Mouse (Mus musculus): ENCODE measurements around the gene Hrc. TPM values are rescaled to one million over a fixed set of nuclear protein-coding genes. Genes with fewer than 3 reads are reported as not detected.

Gene Hrc
- total and polyA plus RNA-seq, 3 experiments: 0.22 TPM; not detected in 2

GRCm38 (mm10) chr7:45299752-45300151 is 35.3 kb upstream of the Hrc start:
- Histone ChIP-seq H3K9me3 (replicated peaks; ENCODE audit: insufficient read depth, low read length) (no peaks in the 10 kb centered on the region), H3K27me3 (ENCODE audit: control insufficient read depth in 1 of 2, insufficient read depth in 2 of 2, low read length in 2 of 2) (no peaks in the 10 kb centered on the region), H3K27ac (ENCODE audit: control insufficient read depth, low read depth, low read length) (no peak overlapping the region), H3K4me3 (ENCODE audit: control insufficient read depth in 1 of 2, insufficient read depth in 1 of 2, low read depth in 2 of 2, low read length in 2 of 2) (no peak overlapping the region), H3K4me1 (ENCODE audit: control insufficient read depth in 1 of 2, insufficient read depth in 2 of 2, low read length in 2 of 2) (no peaks in the 10 kb centered on the region), H3K36me3 (ENCODE audit: control insufficient read depth in 1 of 2, insufficient read depth in 2 of 2, low read length in 2 of 2) (no peaks in the 10 kb centered on the region), H3K9ac (ENCODE audit: control insufficient read depth, low read depth, low read length, poor library complexity, severe bottlenecking) (no peak overlapping the region), H3K79me2 (ENCODE audit: control insufficient read depth, insufficient read depth, low read length, poor library complexity) (no peaks in the 10 kb centered on the region)
- peak; percentile 89 for DNase-seq (ENCODE audit: low read depth, low spot score)
- no peak for TF ChIP-seq ZKSCAN1 (IDR thresholded peaks at IDR 0.05; ENCODE audit: low read depth, low read length)
- no peak for TF ChIP-seq UBTF (IDR thresholded peaks at IDR 0.05; ENCODE audit: borderline replicate concordance, insufficient read depth, low read depth, low read length)
- peak; percentile 49; the same call in 1 of the 2 replicates for TF ChIP-seq SIN3A (IDR thresholded peaks at IDR 0.05; ENCODE audit: low read length)
- no peak for TF ChIP-seq E2F4 (IDR thresholded peaks at IDR 0.05; ENCODE audit: borderline replicate concordance, low read depth, low read length)
- TF ChIP-seq GATA1 (IDR thresholded peaks at IDR 0.05; ENCODE audit: low read depth, low read length): no peak
- peak; percentile 81 for TF ChIP-seq SMC3 (IDR thresholded peaks at IDR 0.05; ENCODE audit: low read depth, low read length)
- TF ChIP-seq CTCF (IDR thresholded peaks at IDR 0.05 in 2 of 3, conservative IDR thresholded peaks at IDR 0.05 in 1 of 3; ENCODE audit: control insufficient read depth in 1 of 3, insufficient read depth in 1 of 3, low read depth in 2 of 3, low read length in 3 of 3, poor library complexity in 1 of 3, severe bottlenecking in 1 of 3): peak; percentile 77 to 94 (median 81)
- no peak for TF ChIP-seq CHD1 (IDR thresholded peaks at IDR 0.05; ENCODE audit: low read depth, low read length)
- TF ChIP-seq ZC3H11A (IDR thresholded peaks at IDR 0.05; ENCODE audit: low read depth, low read length): peak; percentile 72
- 0 out of 2 replicates have a peak, but pooled peaks have one; percentile 15 for TF ChIP-seq MAZ (IDR thresholded peaks at IDR 0.05; ENCODE audit: low read depth, low read length)
- TF ChIP-seq RAD21 (IDR thresholded peaks at IDR 0.05; ENCODE audit: low read depth, low read length): peak; percentile 90
- TF ChIP-seq TBP (IDR thresholded peaks at IDR 0.05; ENCODE audit: low read depth, low read length): peak; percentile 78

DNA sequence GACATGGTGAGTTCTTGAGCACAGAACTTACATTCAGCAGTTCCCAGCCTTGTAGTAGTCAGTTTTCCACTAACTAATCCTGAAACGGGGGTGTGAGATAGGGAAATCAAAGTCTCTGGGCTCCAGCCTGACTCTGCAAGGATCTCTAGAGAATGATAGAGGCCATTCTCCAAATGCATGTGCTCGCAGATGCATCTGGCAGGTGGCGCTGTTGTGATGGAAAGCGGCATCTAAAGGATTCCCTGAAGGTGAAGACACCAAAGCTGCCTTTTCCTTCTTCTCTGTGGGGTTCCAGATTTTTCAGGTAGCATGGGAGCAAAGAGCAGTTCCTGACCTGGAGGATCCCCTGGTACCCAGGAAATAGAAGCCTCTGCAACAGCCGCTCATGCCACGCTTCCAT is 34.8 kb upstream of the Hrc start:
- no peaks in the 10 kb centered on the region for H3K4me1 ChIP-seq (ENCODE audit: control insufficient read depth in 1 of 2, insufficient read depth in 2 of 2, low read length in 2 of 2)
- no peak overlapping the region for H3K27ac ChIP-seq (ENCODE audit: control insufficient read depth, low read depth, low read length)
- no peaks in the 10 kb centered on the region for H3K9me3 ChIP-seq (replicated peaks; ENCODE audit: insufficient read depth, low read length)
- no peak overlapping the region for H3K4me3 ChIP-seq (ENCODE audit: control insufficient read depth in 1 of 2, insufficient read depth in 1 of 2, low read depth in 2 of 2, low read length in 2 of 2)
- H3K9ac ChIP-seq (ENCODE audit: control insufficient read depth, low read depth, low read length, poor library complexity, severe bottlenecking): no peak overlapping the region
- DNase-seq (ENCODE audit: low read depth, low spot score): peak; percentile 59
- H3K27me3 ChIP-seq (ENCODE audit: control insufficient read depth in 1 of 2, insufficient read depth in 2 of 2, low read length in 2 of 2): no peaks in the 10 kb centered on the region
- no peaks in the 10 kb centered on the region for H3K36me3 ChIP-seq (ENCODE audit: control insufficient read depth in 1 of 2, insufficient read depth in 2 of 2, low read length in 2 of 2)
- H3K79me2 ChIP-seq (ENCODE audit: control insufficient read depth, insufficient read depth, low read length, poor library complexity): no peaks in the 10 kb centered on the region
- TF ChIP-seq ZMIZ1 (IDR thresholded peaks at IDR 0.05; ENCODE audit: low read depth, low read length) (no peak), POLR2AphosphoS2 (IDR thresholded peaks at IDR 0.05; ENCODE audit: low read length) (no peak), ZC3H11A (IDR thresholded peaks at IDR 0.05; ENCODE audit: low read depth, low read length) (peak; percentile 37), EP300 (IDR thresholded peaks at IDR 0.05; ENCODE audit: low read depth in 1 of 2, low read length in 2 of 2) (no peak), MAFK (IDR thresholded peaks at IDR 0.05; ENCODE audit: borderline replicate concordance, low read depth, low read length) (no peak), NRF1 (IDR thresholded peaks at IDR 0.05; ENCODE audit: insufficient read depth, low read depth, low read length, poor library complexity, severe bottlenecking) (no peak), USF2 (IDR thresholded peaks at IDR 0.05; ENCODE audit: borderline replicate concordance in 1 of 2, insufficient read depth in 1 of 2, low read depth in 1 of 2, low read length in 2 of 2) (no peak), POLR2AphosphoS5 (IDR thresholded peaks at IDR 0.05; ENCODE audit: borderline replicate concordance, low read depth, low read length) (no peak), KAT2A (conservative IDR thresholded peaks at IDR 0.05; ENCODE audit: low read depth, low read length) (no peak), MYB (IDR thresholded peaks at IDR 0.05; ENCODE audit: low read depth, low read length) (no peak), ZKSCAN1 (IDR thresholded peaks at IDR 0.05; ENCODE audit: low read depth, low read length) (no peak), RCOR1 (IDR thresholded peaks at IDR 0.05; ENCODE audit: low read depth, low read length) (no peak), CHD1 (IDR thresholded peaks at IDR 0.05; ENCODE audit: low read depth, low read length) (no peak), SMC3 (IDR thresholded peaks at IDR 0.05; ENCODE audit: low read depth, low read length) (peak; percentile 65), MAZ (IDR thresholded peaks at IDR 0.05; ENCODE audit: low read depth, low read length) (no peak), ETS1 (IDR thresholded peaks at IDR 0.05; ENCODE audit: low read depth, low read length) (no peak), CTCF (IDR thresholded peaks at IDR 0.05 in 2 of 3, conservative IDR thresholded peaks at IDR 0.05 in 1 of 3; ENCODE audit: control insufficient read depth in 1 of 3, insufficient read depth in 1 of 3, low read depth in 2 of 3, low read length in 3 of 3, poor library complexity in 1 of 3, severe bottlenecking in 1 of 3) (peak; percentile 46 to 71 (median 71); a peak in 5 of 6 replicates), POLR2A (IDR thresholded peaks at IDR 0.05; ENCODE audit: control insufficient read depth in 1 of 2, insufficient read depth in 1 of 2, low read depth in 1 of 2, low read length in 2 of 2, poor library complexity in 1 of 2) (no peak), RAD21 (IDR thresholded peaks at IDR 0.05; ENCODE audit: low read depth, low read length) (peak; percentile 44), TBP (IDR thresholded peaks at IDR 0.05; ENCODE audit: low read depth, low read length) (no peak), TAL1 (IDR thresholded peaks at IDR 0.05; ENCODE audit: low read length) (no peak), SIN3A (IDR thresholded peaks at IDR 0.05; ENCODE audit: low read length) (no peak; the same call in 1 of the 2 replicates), ELF1 (IDR thresholded peaks at IDR 0.05; ENCODE audit: low read depth, low read length) (no peak), USF1 (IDR thresholded peaks at IDR 0.05; ENCODE audit: low read depth, low read length) (no peak), JUND (IDR thresholded peaks at IDR 0.05; ENCODE audit: low read depth, low read length) (no peak), UBTF (IDR thresholded peaks at IDR 0.05; ENCODE audit: borderline replicate concordance, insufficient read depth, low read depth, low read length) (no peak), MAX (IDR thresholded peaks at IDR 0.05; ENCODE audit: low read length) (peak; percentile 64)
